Mouse (Mus musculus) heart, adult 2 months (tissue): ENCODE data around the gene B9d2.

Experiments used
- CTCF ChIP-seq: fragments of 200-600 bp; IDR thresholded peaks from 2 replicates; pipeline ENCODE4 v1.8.1; 2022; ENCODE audit warnings: antibody characterized with exemption, mild to moderate bottlenecking, moderate library complexity
- POLR2A ChIP-seq: fragments of 200-500 bp; IDR thresholded peaks from 2 replicates; pipeline ENCODE4 v1.6.1; 2011; ENCODE audit warnings: mild to moderate bottlenecking, low read depth, low read length, control low read depth; ENCODE audit not compliant: insufficient read depth

- TF ChIP-seq CTCF (no peak), POLR2A (no peak)
These were observed 11.4 kb upstream of the B9d2 start for GRCm38 (mm10) chr7:25669158-25669557.
